Mouse (Mus musculus) retina, adult 2 months (tissue): ENCODE data around the gene Oas1c.
"Not testable (repeated sequence)": the region's sequence is repeated elsewhere in the genome, so short reads cannot be mapped to it uniquely, and the experiment has no call there.

Source experiments
- DNase-seq: peaks from one replicate; pipeline ENCODE4 v3.0.0-alpha.2; 2012; ENCODE audit warnings: low read depth, low spot score

The Oas1c gene

GRCm38 (mm10) chr5:120811951-120812819, at the start of gene Oas1c:
Oas1c (minus strand) TSS chr5:120812514.
- DNase-seq: peak; percentile 23

- no peak for DNase-seq
Observed at GRCm38 (mm10) chr5:120861121-120861520, 48.8 kb upstream of the Oas1c start, which contains the start of gene Oas1h. Oas1h (plus strand) TSS chr5:120861421.

- DNase-seq: no peak
Observed at GRCm38 (mm10) chr5:120859241-120859640, 46.9 kb upstream of the Oas1c start.

GRCm38 (mm10) chr5:120849601-120850136, 37.4 kb upstream of the Oas1c start:
- DNase-seq: no peak

GRCm38 (mm10) chr5:120847067-120847466, 34.8 kb upstream of the Oas1c start, which contains the start of gene Oas1f:
Oas1f (plus strand) TSS chr5:120847367.
- no peak for DNase-seq

GRCm38 (mm10) chr5:120844713-120845112, 32.4 kb upstream of the Oas1c start:
- DNase-seq: no peak

- DNase-seq: no peak
Observed at GRCm38 (mm10) chr5:120836731-120837585, 24.6 kb upstream of the Oas1c start.

GRCm38 (mm10) chr5:120833335-120834280, 21.3 kb upstream of the Oas1c start:
- no peak for DNase-seq

GRCm38 (mm10) chr5:120831031-120831430, 18.7 kb upstream of the Oas1c start:
- DNase-seq: no peak

- no peak for DNase-seq
Observed at GRCm38 (mm10) chr5:120818999-120819398, 6.7 kb upstream of the Oas1c start.

- no peak for DNase-seq
Observed at GRCm38 (mm10) chr5:120815949-120816348, 3.6 kb upstream of the Oas1c start.

- DNase-seq: no peak
Observed at GRCm38 (mm10) chr5:120813023-120813422, 709 bp upstream of the Oas1c start.

GRCm38 (mm10) chr5:120809171-120809570, 3.1 kb downstream of the Oas1c start:
- no peak for DNase-seq

GRCm38 (mm10) chr5:120806458-120806857, 5.9 kb downstream of the Oas1c start:
- DNase-seq: no peak

GRCm38 (mm10) chr5:120803596-120803995, 8.7 kb downstream of the Oas1c start:
- no peak for DNase-seq

- DNase-seq: not testable (repeated sequence)
Observed at GRCm38 (mm10) chr5:120798943-120799342, 13.4 kb downstream of the Oas1c start.

GRCm38 (mm10) chr5:120798147-120798546, 14.2 kb downstream of the Oas1c start:
- DNase-seq: not testable (repeated sequence)

- DNase-seq: not testable (repeated sequence)
Observed at GRCm38 (mm10) chr5:120795480-120796034, 16.8 kb downstream of the Oas1c start, which contains the start of gene Oas1e. Oas1e (minus strand) TSS chr5:120795530.

- DNase-seq: no peak
Observed at GRCm38 (mm10) chr5:120793043-120793442, 19.3 kb downstream of the Oas1c start.

GRCm38 (mm10) chr5:120787042-120787441, 25.3 kb downstream of the Oas1c start:
- DNase-seq: no peak
